Mouse (Mus musculus) brown adipose tissue, adult 24 weeks (tissue): ENCODE results near the gene Gm10188. TPM values are rescaled to one million over a fixed set of nuclear protein-coding genes. Genes with fewer than 3 reads are reported as not detected.

Experiments
- H3K27ac ChIP-seq: fragments of 200-500 bp; replicated peaks from 2 replicates; pipeline ENCODE4 v1.5.1; 2012; ENCODE audit warnings: low read depth, mild to moderate bottlenecking, low read length
- H3K4me1 ChIP-seq: fragments of 200-500 bp; 2 replicates; pipeline ENCODE4 v1.6.1; 2012; ENCODE audit warnings: low read length, mixed read lengths; ENCODE audit not compliant: control insufficient read depth, insufficient read depth, insufficient read length
- H3K4me3 ChIP-seq: fragments of 200-500 bp; 2 replicates; pipeline ENCODE4 v1.5.1; 2012; ENCODE audit warnings: low read depth, mild to moderate bottlenecking, low read length, moderate library complexity; ENCODE audit not compliant: insufficient read depth
- polyA plus RNA-seq: library from polyadenylated mRNA; stranded (reverse); fragments of >200 nt; gene quantifications from 2 replicates; pipeline ENCODE4 v1.2.4, GENCODE M21; 2012; ENCODE audit not compliant: missing spikeins, insufficient read depth, insufficient read length

Gm10188 gene
- polyA plus RNA-seq, 1 experiment = not detected

- no peak overlapping the region for H3K27ac ChIP-seq
- H3K4me3 ChIP-seq = no peak overlapping the region
- no peaks in the 10 kb centered on the region for H3K4me1 ChIP-seq
Observed at GRCm38 (mm10) chr1:132208154-132208553, 21.4 kb downstream of the Gm10188 start.

GRCm38 (mm10) chr1:132206828-132207227 lies 22.7 kb downstream of the Gm10188 start:
- Histone ChIP-seq H3K4me1 (no peaks in the 10 kb centered on the region), H3K27ac (no peak overlapping the region), H3K4me3 (no peak overlapping the region)

- Histone ChIP-seq H3K4me1 (no peaks in the 10 kb centered on the region), H3K4me3 (no peak overlapping the region), H3K27ac (no peak overlapping the region)
Observed at GRCm38 (mm10) chr1:132205958-132206357, 23.6 kb downstream of the Gm10188 start.

- no peaks in the 10 kb centered on the region for H3K4me1 ChIP-seq
- no peak overlapping the region for H3K27ac ChIP-seq
- no peak overlapping the region for H3K4me3 ChIP-seq
Observed at GRCm38 (mm10) chr1:132202771-132203170, 26.8 kb downstream of the Gm10188 start.

GRCm38 (mm10) chr1:132201936-132202335 lies 27.6 kb downstream of the Gm10188 start:
- H3K4me1 ChIP-seq = no peaks in the 10 kb centered on the region
- no peak overlapping the region for H3K27ac ChIP-seq
- no peak overlapping the region for H3K4me3 ChIP-seq

- Histone ChIP-seq H3K27ac (no peak overlapping the region), H3K4me3 (no peak overlapping the region), H3K4me1 (no peaks in the 10 kb centered on the region)
Observed at GRCm38 (mm10) chr1:132201511-132201860, 28.1 kb downstream of the Gm10188 start.

- Histone ChIP-seq H3K27ac (no peak overlapping the region), H3K4me3 (no peak overlapping the region), H3K4me1 (no peaks in the 10 kb centered on the region)
Observed at GRCm38 (mm10) chr1:132200562-132201510, 28.7 kb downstream of the Gm10188 start.

- Histone ChIP-seq H3K4me1 (no peaks in the 10 kb centered on the region), H3K4me3 (no peak overlapping the region), H3K27ac (no peak overlapping the region)
Observed at GRCm38 (mm10) chr1:132199934-132200333, 29.6 kb downstream of the Gm10188 start.

- H3K27ac ChIP-seq = no peak overlapping the region
- H3K4me3 ChIP-seq = no peak overlapping the region
- H3K4me1 ChIP-seq = no peaks in the 10 kb centered on the region
Observed at GRCm38 (mm10) chr1:132199244-132199643, 30.3 kb downstream of the Gm10188 start.

- no peaks in the 10 kb centered on the region for H3K4me1 ChIP-seq
- H3K4me3 ChIP-seq = no peak overlapping the region
- H3K27ac ChIP-seq = no peak overlapping the region
Observed at GRCm38 (mm10) chr1:132198401-132199071, 31.0 kb downstream of the Gm10188 start.

GRCm38 (mm10) chr1:132197666-132198065 lies 31.9 kb downstream of the Gm10188 start:
- Histone ChIP-seq H3K27ac (no peak overlapping the region), H3K4me3 (no peak overlapping the region), H3K4me1 (no peaks in the 10 kb centered on the region)

GRCm38 (mm10) chr1:132196337-132196736 lies 33.2 kb downstream of the Gm10188 start:
- Histone ChIP-seq H3K4me1 (no peaks in the 10 kb centered on the region), H3K4me3 (no peak overlapping the region), H3K27ac (no peak overlapping the region)

- H3K4me3 ChIP-seq = no peak overlapping the region
- H3K4me1 ChIP-seq = no peaks in the 10 kb centered on the region; the same call in 1 of the 2 replicates
- H3K27ac ChIP-seq = no peak overlapping the region
Observed at GRCm38 (mm10) chr1:132195681-132196080, 33.9 kb downstream of the Gm10188 start.

- no peaks in the 10 kb centered on the region; the same call in 1 of the 2 replicates for H3K4me1 ChIP-seq
- no peak overlapping the region for H3K4me3 ChIP-seq
Observed at GRCm38 (mm10) chr1:132195100-132195499, 34.5 kb downstream of the Gm10188 start.

GRCm38 (mm10) chr1:132194624-132195023 lies 34.9 kb downstream of the Gm10188 start:
- no peaks in the 10 kb centered on the region; the same call in 1 of the 2 replicates for H3K4me1 ChIP-seq
- H3K27ac ChIP-seq = no peak overlapping the region
- H3K4me3 ChIP-seq = no peak overlapping the region

More at GRCm38 (mm10) chr1:132195100-132195499, 34.5 kb downstream of the Gm10188 start:
- H3K27ac ChIP-seq = no peak overlapping the region
